Mouse (Mus musculus) cerebellum, adult 2 months (tissue): ENCODE data around the gene Ganc. TPM values are rescaled to one million over a fixed set of nuclear protein-coding genes. Genes with fewer than 3 reads are reported as not detected.

Source experiments
- DNase-seq, 2 experiments: peaks; one replicate each; pipeline ENCODE4 v3.0.0; 2021
- H3K27ac ChIP-seq: fragments of 200-500 bp; 2 replicates; pipeline ENCODE4 v1.5.1; 2012; ENCODE audit warnings: low read length, control low read depth, inconsistent platforms; ENCODE audit not compliant: insufficient read depth
- H3K27me3 ChIP-seq: fragments of 200-500 bp; 2 replicates; pipeline ENCODE4 v1.6.1; 2012; ENCODE audit warnings: inconsistent platforms, mild to moderate bottlenecking, low read length, moderate library complexity; ENCODE audit not compliant: control insufficient read depth, insufficient read depth
- H3K4me1 ChIP-seq: fragments of 200-500 bp; 2 replicates; pipeline ENCODE4 v1.6.1; 2011; ENCODE audit warnings: low read length; ENCODE audit not compliant: control insufficient read depth, insufficient read depth
- H3K4me3 ChIP-seq: fragments of 200-500 bp; replicated peaks from 2 replicates; pipeline ENCODE3; 2011; ENCODE audit warnings: mild to moderate bottlenecking, low read depth, low read length, control low read depth; ENCODE audit not compliant: insufficient read depth
- CTCF ChIP-seq: fragments of 200-500 bp; IDR thresholded peaks from 2 replicates; pipeline ENCODE4 v1.5.1; 2011; ENCODE audit warnings: low read depth, mild to moderate bottlenecking, control low read depth, low read length, moderate library complexity, borderline replicate concordance; ENCODE audit not compliant: insufficient read depth
- POLR2A ChIP-seq: fragments of 200-500 bp; IDR thresholded peaks from 2 replicates; pipeline ENCODE4 v1.6.1; 2011; ENCODE audit warnings: low read length, control low read depth, borderline replicate concordance; ENCODE audit not compliant: insufficient read depth
- WGBS: fragments of 180-500 bp; shearing (Covaris S2); methylation state at CpG from one replicate; pipeline ENCODE4 v1.1.7; 2018; 5-methylcytosine and 5-hydroxymethylcytosine counted together
- polyA plus RNA-seq: library from polyadenylated mRNA; depleted of rRNA; stranded (reverse); fragments of >200 nt; gene quantifications from 2 replicates; pipeline ENCODE4 v1.2.3, GENCODE M21; 2012

Gene Ganc
- polyA plus RNA-seq, 1 experiment, result 13.6 TPM

DNA sequence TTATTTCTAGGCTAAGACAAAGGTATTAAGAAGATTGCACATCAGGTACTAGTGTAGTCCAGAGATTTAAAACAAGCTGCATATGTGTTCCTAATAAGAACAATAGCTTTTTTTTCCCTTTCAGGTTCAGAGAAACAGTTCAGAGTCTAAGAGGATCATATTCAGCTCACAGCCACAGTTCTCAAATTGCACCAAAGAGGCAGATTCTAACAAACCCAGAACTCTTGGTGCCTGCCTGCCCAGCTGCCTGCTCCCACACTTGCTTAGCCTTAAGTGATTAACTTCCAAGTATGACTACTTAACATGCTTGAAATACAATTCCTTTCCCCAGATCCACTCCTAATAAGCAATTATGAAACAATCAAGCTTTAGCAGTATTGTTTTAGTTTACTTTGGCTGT lies 10.4 kb downstream of the Ganc start:
- Histone ChIP-seq H3K27ac (peak overlapping the region; percentile 38; the same call in 1 of the 2 replicates), H3K4me1 (peaks cover 9% of the 10 kb centered on the region; the same call in 1 of the 2 replicates), H3K27me3 (no peaks in the 10 kb centered on the region), H3K4me3 (no peak overlapping the region)
- TF ChIP-seq POLR2A (no peak), CTCF (no peak)
- no peak for DNase-seq

DNA sequence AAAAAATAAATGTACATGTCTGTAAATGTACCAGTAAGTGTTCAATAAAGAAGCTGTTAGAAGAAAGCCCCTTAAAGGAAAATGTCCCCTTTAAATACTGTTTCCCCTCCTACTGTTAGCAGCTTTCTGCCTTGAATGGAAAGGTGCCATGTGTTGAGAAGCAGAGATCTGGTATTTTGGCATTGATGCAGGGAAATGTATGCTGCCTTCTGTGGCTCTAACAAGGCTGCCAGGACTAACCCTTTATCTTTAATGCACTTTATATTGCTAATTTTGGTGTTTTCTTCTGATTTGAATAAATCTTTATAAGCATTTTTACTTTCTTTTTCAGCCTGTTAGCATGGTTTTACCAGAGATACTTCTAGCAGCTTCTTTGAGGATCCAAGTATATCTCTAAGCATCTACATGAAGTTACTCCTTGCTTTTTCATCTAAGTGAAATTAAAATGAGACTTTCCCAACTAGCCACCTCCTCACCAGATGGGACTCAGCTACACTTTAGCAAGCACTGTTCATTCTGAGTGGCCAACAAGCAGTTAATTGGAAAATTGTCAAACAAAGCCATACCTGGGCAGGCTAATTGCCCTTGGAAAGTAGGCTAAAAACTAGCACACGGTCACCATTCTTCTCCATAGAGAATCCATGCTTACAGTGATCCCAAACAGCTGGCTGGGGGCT lies 11.2 kb downstream of the Ganc start:
- H3K4me3 ChIP-seq, result no peak overlapping the region
- peak overlapping the region; percentile 15; the same call in 1 of the 2 replicates for H3K27ac ChIP-seq
- peaks cover 9% of the 10 kb centered on the region; the same call in 1 of the 2 replicates for H3K4me1 ChIP-seq
- 7% methylated on average over 1 of the region's 1 CpGs for WGBS
- no peak for TF ChIP-seq CTCF
- no peak for TF ChIP-seq POLR2A
- DNase-seq, result peak; percentile 28 to 84
- H3K27me3 ChIP-seq, result no peaks in the 10 kb centered on the region

DNA sequence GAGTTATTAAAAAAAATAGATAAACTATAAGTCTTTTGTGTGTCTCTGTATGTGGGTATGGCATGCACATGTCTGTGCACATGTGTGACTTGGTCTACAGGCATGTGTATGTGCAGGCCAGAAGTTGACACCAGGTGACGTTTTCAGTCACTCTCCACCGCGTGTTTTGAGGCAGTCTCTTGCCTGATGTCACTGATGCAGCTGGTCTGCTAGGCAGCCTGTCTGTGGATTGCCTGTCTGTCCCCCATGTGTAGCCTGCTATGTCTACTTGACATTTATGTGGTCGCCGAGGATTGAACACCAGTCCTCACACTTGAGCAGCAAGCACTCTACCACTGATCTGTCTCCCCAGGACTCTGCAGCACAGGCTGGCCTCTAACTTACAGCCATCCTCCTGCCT lies 20.7 kb downstream of the Ganc start:
- WGBS, result 89% methylated on average over 5 of the region's 5 CpGs
- Histone ChIP-seq H3K4me1 (no peaks in the 10 kb centered on the region), H3K4me3 (no peak overlapping the region), H3K27me3 (no peaks in the 10 kb centered on the region), H3K27ac (no peak overlapping the region)
- TF ChIP-seq CTCF (no peak), POLR2A (no peak)
- no peak for DNase-seq

DNA sequence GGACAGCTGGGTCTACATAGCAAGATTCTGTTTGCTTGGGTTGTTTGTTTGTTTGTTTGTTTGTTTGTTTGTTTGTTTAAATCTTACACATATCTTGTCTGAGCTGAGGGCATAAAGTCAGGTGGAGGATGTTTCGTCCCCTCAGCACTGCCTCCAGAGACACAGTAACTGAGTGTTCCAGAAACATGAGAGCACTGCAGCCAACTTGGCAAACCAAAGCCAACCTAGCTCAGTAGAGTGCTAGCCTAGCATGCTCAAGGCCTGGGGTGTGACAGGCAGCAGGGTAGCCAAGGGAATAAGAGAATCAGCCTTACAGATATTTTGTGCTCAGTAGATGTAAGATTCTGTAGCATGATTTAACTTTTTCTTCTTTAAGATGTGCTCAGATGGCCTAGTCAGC lies 40.8 kb downstream of the Ganc start:
- TF ChIP-seq CTCF (no peak), POLR2A (no peak)
- no peaks in the 10 kb centered on the region for H3K4me1 ChIP-seq
- H3K27me3 ChIP-seq, result no peaks in the 10 kb centered on the region
- no peak for DNase-seq
- H3K4me3 ChIP-seq, result no peak overlapping the region
- H3K27ac ChIP-seq, result no peak overlapping the region
- WGBS, result 82% methylated on average over 1 of the region's 1 CpGs

DNA sequence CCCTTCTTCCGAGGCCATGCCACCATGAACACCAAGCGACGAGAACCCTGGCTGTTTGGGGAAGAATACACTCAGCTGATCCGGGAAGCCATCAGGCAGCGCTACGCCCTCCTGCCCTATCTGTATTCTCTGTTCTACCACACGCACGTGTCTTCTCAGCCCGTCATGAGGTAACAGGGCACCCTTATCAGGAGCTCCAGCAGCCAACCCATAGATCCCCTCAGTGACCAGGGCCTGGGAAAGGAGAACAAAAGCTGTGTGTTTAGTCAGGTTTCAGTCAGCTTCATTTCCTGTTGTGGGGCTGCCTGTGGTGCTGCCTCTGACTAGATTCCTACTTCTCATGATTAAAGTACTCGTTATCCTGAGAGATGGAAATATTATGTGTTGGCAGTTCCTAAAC lies 42.7 kb downstream of the Ganc start:
- Histone ChIP-seq H3K4me1 (no peaks in the 10 kb centered on the region), H3K27ac (no peak overlapping the region), H3K4me3 (no peak overlapping the region), H3K27me3 (no peaks in the 10 kb centered on the region)
- no peak for DNase-seq
- WGBS, result 84% methylated on average over 10 of the region's 10 CpGs
- TF ChIP-seq POLR2A (no peak), CTCF (no peak)

DNA sequence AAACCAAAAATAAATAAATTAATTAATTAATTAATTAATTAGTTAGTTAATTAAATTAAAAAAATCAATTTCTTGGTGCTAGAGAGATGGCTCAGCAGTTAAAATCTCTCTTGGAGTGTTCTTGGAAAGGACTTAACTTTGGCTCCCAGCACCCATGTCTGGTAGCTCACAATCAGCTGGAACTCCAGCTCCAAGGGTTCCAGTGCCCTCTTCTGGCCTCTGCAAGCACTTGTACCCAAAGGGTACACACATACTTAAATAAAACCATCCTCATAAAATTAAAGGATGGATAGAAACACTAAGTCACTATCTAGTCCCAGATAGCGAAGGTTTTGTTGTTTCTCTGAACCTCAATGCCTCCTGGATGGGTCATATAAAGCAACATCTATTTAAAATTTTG lies 43.6 kb downstream of the Ganc start:
- Histone ChIP-seq H3K27me3 (no peaks in the 10 kb centered on the region), H3K27ac (no peak overlapping the region), H3K4me1 (no peaks in the 10 kb centered on the region), H3K4me3 (no peak overlapping the region)
- TF ChIP-seq POLR2A (no peak), CTCF (no peak)
- DNase-seq, result no peak
- WGBS, result 98% methylated on average over 1 of the region's 1 CpGs

DNA sequence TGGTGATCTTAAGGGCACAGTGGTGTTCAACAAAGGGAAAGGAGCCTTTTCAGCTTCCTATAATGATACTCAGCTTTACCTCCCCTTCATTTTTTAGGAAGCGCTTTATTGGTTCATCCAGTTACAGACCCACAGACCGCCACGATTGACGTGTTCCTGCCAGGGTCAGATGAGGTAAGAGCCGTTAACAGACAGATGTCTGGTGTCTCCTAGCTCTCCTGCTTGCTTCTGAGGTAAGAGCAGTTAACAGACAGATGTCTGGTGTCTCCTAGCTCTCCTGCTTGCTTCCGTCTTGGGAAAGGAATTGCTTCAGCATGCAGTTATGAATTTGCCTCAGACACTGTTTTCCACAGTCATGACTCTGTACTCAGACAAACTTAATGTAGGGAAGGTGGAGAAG lies 47.0 kb downstream of the Ganc start:
- Histone ChIP-seq H3K4me1 (no peaks in the 10 kb centered on the region), H3K4me3 (no peak overlapping the region), H3K27me3 (no peaks in the 10 kb centered on the region), H3K27ac (no peak overlapping the region)
- WGBS, result 73% methylated on average over 6 of the region's 6 CpGs
- TF ChIP-seq CTCF (no peak), POLR2A (no peak)
- no peak for DNase-seq

DNA sequence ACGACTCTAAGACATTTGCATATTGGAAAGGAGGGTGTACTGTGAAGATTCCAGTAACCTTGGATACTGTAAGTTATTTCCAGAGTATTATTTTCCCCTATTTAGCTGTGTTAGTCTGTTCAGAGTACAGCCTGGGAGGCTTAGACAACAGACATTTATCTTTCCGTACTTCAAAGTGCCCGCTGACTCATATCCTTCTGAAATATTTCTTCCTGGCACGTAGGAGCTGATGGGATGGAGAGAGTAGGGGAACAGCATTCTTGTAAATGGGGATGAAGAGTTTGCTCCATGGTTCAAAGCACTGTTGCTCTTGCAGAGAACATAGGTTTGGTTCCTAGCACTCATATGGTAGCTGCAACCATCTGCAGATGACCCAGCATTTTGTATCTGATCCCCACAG lies 48.9 kb downstream of the Ganc start:
- H3K4me3 ChIP-seq, result no peak overlapping the region
- TF ChIP-seq POLR2A (no peak), CTCF (no peak)
- DNase-seq, result no peak
- H3K27me3 ChIP-seq, result no peaks in the 10 kb centered on the region
- no peak overlapping the region for H3K27ac ChIP-seq
- no peaks in the 10 kb centered on the region for H3K4me1 ChIP-seq
- 82% methylated on average over 4 of the region's 4 CpGs for WGBS

DNA sequence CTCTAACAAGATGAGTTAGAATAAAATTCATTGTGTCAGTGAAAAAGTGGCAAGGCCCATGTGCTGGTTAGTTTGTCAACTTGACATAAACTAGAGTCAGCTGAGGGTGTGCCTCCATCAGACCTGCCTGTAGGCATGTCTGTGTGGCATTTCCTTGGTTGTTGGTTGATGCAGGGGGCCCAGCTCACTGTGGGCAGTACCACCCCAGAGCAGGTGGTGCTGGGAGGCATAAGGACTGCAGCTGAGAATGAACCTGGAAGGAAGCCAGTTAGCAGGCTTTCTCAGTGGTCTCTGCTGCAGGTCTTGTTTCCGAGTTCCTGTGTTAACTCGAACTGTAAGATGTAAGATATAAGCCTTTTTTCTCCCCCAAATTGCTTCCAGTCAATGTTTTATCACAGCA lies 51.3 kb downstream of the Ganc start:
- DNase-seq, result no peak
- WGBS, result 20% methylated on average over 2 of the region's 2 CpGs
- TF ChIP-seq POLR2A (no peak), CTCF (no peak)
- H3K4me3 ChIP-seq, result no peak overlapping the region
- H3K27me3 ChIP-seq, result no peaks in the 10 kb centered on the region
- H3K27ac ChIP-seq, result no peak overlapping the region
- no peaks in the 10 kb centered on the region for H3K4me1 ChIP-seq
